Comparison of ENCODE assay signal across 19 mouse cellular contexts in genomic region chr3:53669736-53670135, GRCm38 (mm10). TPM values are rescaled to one million over a fixed set of nuclear protein-coding genes. Genes with fewer than 3 reads are reported as not detected.
"Had no signal": no experiment of that assay in that cellular context is flagged by ENCODE, and none has a peak within 500 bp of the region (broad histone marks: within the 10 kb centered on the region; RNA-seq: fewer than 3 reads in every experiment).

No protein-coding gene starts in this region.

- H3K36me3 ChIP-seq: intestine, embryonic 15.5 days; limb, embryonic 12.5 days; liver, embryonic 13.5 days; lung, embryonic 15.5 days; midbrain, embryonic 15.5 days; neural tube, embryonic 12.5 days; stomach, embryonic 15.5 days had no signal

- H3K4me2 ChIP-seq: intestine, embryonic 15.5 days; limb, embryonic 12.5 days; liver, embryonic 13.5 days; lung, embryonic 15.5 days; midbrain, embryonic 11.5 days; midbrain, embryonic 15.5 days; neural tube, embryonic 12.5 days; stomach, embryonic 15.5 days had no signal

- H3K4me3 ChIP-seq: intestine, embryonic 15.5 days; limb, embryonic 12.5 days; liver, embryonic 13.5 days; lung, embryonic 15.5 days; megakaryocyte, embryonic 14.5 days; midbrain, embryonic 15.5 days; neural tube, embryonic 12.5 days; stomach, embryonic 15.5 days had no signal

- H3K9me3 ChIP-seq: intestine, embryonic 15.5 days; limb, embryonic 12.5 days; liver, embryonic 13.5 days; lung, embryonic 15.5 days; megakaryocyte, embryonic 14.5 days; midbrain, embryonic 15.5 days; neural tube, embryonic 12.5 days; stomach, embryonic 15.5 days had no signal

- ATAC-seq: intestine, embryonic 15.5 days; liver, postnatal 0 days; midbrain, embryonic 15.5 days had no signal

- H3K9ac ChIP-seq: intestine, embryonic 15.5 days; limb, embryonic 12.5 days; liver, embryonic 13.5 days; liver, postnatal 0 days; lung, embryonic 15.5 days; midbrain, embryonic 15.5 days; neural tube, embryonic 12.5 days; stomach, embryonic 15.5 days had no signal

- H3K27ac ChIP-seq: intestine, embryonic 15.5 days; limb, embryonic 12.5 days; liver, embryonic 13.5 days; lung, embryonic 15.5 days; macrophage; midbrain, embryonic 15.5 days; neural tube, embryonic 12.5 days; stomach, embryonic 15.5 days had no signal

- H3K4me1 ChIP-seq: intestine, embryonic 15.5 days; megakaryocyte, embryonic 14.5 days; neural tube, embryonic 12.5 days had no signal

- DNase-seq: kidney, adult 18-20 months; kidney, postnatal 10 days; kidney, postnatal 4 days; liver; liver, embryonic 13.5 days; liver, postnatal 0 days; lung, postnatal 14 days; thymus, postnatal 36 days had no signal

- H3K27me3 ChIP-seq: intestine, embryonic 15.5 days; limb, embryonic 12.5 days; liver, embryonic 13.5 days; lung, embryonic 15.5 days; megakaryocyte, embryonic 14.5 days; midbrain, embryonic 15.5 days; neural tube, embryonic 12.5 days; stomach, embryonic 15.5 days had no signal

RNA-seq across cellular contexts. Expression of gene Frem2, which starts 12.6 kb away (rescaled TPM):
- total RNA-seq: monocyte, adult 5-6 weeks; neutrophil, adult 5-6 weeks had no signal
- polyA plus RNA-seq: macrophage had no signal
